Mouse (Mus musculus): ENCODE results near the gene Sfrp2.

- TF ChIP-seq MAX (IDR thresholded peaks at IDR 0.05; ENCODE audit: low read length): no peak
- TF ChIP-seq SMC3 (IDR thresholded peaks at IDR 0.05; ENCODE audit: low read depth, low read length): no peak
- TF ChIP-seq E2F4 (IDR thresholded peaks at IDR 0.05; ENCODE audit: insufficient replicate concordance, low read depth, low read length): no peak
- no peak for TF ChIP-seq RCOR1 (conservative IDR thresholded peaks at IDR 0.05; ENCODE audit: low read depth, low read length)
- TF ChIP-seq CTCF (conservative IDR thresholded peaks at IDR 0.05 in 1 of 2, IDR thresholded peaks at IDR 0.05 in 1 of 2; ENCODE audit: low read depth in 2 of 2, low read length in 2 of 2): peak in 1 of 2 experiments; percentile 22; a peak in 1 of 4 replicates
- TF ChIP-seq ETS1 (conservative IDR thresholded peaks at IDR 0.05; ENCODE audit: low read depth, low read length): no peak
- TF ChIP-seq PAX5 (IDR thresholded peaks at IDR 0.05; ENCODE audit: low read length): no peak
- no peak for TF ChIP-seq MAFK (IDR thresholded peaks at IDR 0.05; ENCODE audit: insufficient replicate concordance, low read length)
- TF ChIP-seq BHLHE40 (IDR thresholded peaks at IDR 0.05; ENCODE audit: low read depth, low read length): no peak
- no peak for TF ChIP-seq POLR2A (IDR thresholded peaks at IDR 0.05; ENCODE audit: low read depth, low read length)
- TF ChIP-seq USF1 (IDR thresholded peaks at IDR 0.05; ENCODE audit: low read depth, low read length): no peak
Observed at GRCm38 (mm10) chr3:83762361-83762760, 3.8 kb upstream of the Sfrp2 start.
